Mouse (Mus musculus): ENCODE data around the gene Paxx. TPM values are rescaled to one million over a fixed set of nuclear protein-coding genes. Genes with fewer than 3 reads are reported as not detected.

Gene Paxx
- polyA plus RNA-seq, 1 experiment, result 22.4 TPM

DNA sequence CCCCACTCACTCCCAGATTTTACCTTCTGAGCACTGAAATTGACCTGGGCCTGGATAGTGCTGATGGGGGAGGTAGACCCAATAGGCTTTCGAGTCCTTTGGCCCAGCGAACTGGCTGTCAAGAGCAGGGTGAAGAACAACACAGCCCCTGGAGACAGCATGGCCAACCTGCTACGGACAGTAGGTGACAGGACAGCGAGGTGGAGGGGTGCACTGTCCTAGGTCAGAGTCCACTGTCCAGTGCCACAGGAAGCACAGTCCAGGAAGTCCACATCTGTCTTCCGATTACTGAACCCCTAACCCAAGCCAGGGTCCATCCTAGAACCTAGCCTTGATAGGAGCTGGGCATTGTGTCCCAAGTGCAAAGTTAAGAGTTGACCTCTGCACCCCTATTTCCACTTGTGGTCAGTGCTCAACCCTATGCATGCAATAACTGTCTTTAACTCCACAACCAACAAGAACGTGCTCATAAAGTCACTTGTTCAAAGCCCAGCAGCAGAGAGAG is 39.2 kb upstream of the Paxx start:
- Histone ChIP-seq H3K4me3 (ENCODE audit: insufficient read depth, low read length) (peak overlapping the region; percentile 55), H3K4me1 (ENCODE audit: control insufficient read depth, insufficient read depth, low read length) (peaks cover 34% of the 10 kb centered on the region), H3K27ac (ENCODE audit: insufficient read depth, low read depth, low read length) (peak overlapping the region; percentile 53)
- TF ChIP-seq CTCF (IDR thresholded peaks at IDR 0.05; ENCODE audit: low read depth, low read length) (no peak), POLR2A (IDR thresholded peaks at IDR 0.05; ENCODE audit: borderline replicate concordance, low read depth, low read length) (no peak)

DNA sequence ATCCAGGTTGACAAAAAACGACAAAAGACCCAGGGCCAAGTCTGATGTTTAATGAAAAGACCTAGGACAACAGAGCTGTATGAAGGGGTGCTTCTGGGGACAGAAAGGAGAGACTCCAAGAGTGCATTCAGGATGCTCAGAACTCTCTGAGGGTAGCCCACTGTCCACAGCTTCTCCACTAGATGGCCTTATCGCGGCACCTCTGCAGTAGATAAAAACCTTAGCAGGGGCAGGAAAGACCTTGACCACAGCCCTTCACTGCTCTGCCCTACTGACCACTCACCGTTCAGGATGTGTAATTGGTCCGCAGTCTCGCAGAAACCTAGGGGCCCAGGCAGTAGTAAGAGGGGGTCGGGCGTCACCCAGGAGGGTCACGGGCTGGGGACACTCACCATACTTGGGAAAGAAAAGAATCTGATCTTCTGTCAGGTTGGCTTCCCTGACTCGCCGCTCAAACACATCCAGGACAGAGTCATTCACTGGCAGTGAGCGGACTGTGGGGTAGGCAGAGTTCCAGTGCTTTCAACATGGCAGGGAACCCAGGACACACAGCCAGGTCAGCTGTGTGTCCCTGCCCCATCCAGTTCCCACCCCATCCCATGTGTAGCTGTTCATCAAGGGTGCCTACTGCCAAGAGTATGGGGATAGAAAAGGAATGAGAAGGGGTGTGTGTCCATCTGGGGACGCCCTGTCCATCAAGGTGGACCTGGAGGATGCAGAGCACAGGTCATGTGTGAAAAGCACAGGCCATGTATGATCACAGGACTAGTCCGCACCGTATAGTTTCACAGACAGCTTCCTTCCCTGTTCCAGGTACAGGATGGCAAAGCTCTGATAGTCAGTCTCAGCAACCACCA is 38.0 kb upstream of the Paxx start:
- Histone ChIP-seq H3K4me1 (ENCODE audit: control insufficient read depth, insufficient read depth, low read length) (peaks cover 34% of the 10 kb centered on the region), H3K4me3 (ENCODE audit: insufficient read depth, low read length) (no peak overlapping the region), H3K27ac (ENCODE audit: insufficient read depth, low read depth, low read length) (peak overlapping the region; percentile 66; the same call in 1 of the 2 replicates)
- TF ChIP-seq POLR2A (IDR thresholded peaks at IDR 0.05; ENCODE audit: borderline replicate concordance, low read depth, low read length), result no peak
- no peak for TF ChIP-seq CTCF (IDR thresholded peaks at IDR 0.05; ENCODE audit: low read depth, low read length)

DNA sequence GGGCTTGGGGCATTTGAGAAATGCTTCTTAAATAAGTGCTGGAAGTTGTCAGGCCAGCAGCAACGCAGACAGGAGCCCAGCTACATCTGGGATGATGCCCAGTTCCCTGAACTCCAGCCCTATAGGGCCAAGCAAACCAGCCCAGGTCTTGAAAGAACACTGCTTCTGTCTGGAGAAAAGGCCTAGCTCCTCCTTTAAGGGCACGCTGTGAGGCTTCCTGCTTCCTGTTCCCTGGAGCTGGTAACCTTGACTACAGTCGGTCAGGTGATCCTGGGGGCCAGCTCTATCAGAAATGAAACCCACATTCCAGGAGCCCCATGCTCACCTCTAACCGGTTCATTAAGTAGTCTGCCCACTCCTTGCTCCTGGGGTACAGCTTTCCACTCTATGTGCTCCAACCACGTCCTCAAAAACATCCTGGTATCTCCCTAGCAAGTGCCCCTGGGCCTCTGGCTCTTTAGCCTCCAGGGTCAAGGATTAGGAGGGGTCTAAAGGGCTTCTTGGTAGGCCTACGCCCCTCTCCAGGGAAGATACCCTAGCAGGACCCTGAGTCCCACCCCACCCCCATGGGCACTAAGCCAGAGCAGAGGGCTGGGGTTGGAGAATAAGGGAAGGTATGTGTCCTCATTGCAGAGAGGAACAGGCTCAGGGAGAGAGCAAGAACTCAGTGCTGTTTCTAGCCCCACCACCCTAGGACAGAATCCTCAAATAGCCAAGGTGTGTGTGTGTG is 37.1 kb upstream of the Paxx start:
- peak overlapping the region; percentile 37 for H3K4me3 ChIP-seq (ENCODE audit: insufficient read depth, low read length)
- H3K4me1 ChIP-seq (ENCODE audit: control insufficient read depth, insufficient read depth, low read length), result peaks cover 34% of the 10 kb centered on the region
- TF ChIP-seq CTCF (IDR thresholded peaks at IDR 0.05; ENCODE audit: low read depth, low read length) (no peak), POLR2A (IDR thresholded peaks at IDR 0.05; ENCODE audit: borderline replicate concordance, low read depth, low read length) (no peak)
- peak overlapping the region; percentile 74 for H3K27ac ChIP-seq (ENCODE audit: insufficient read depth, low read depth, low read length)

DNA sequence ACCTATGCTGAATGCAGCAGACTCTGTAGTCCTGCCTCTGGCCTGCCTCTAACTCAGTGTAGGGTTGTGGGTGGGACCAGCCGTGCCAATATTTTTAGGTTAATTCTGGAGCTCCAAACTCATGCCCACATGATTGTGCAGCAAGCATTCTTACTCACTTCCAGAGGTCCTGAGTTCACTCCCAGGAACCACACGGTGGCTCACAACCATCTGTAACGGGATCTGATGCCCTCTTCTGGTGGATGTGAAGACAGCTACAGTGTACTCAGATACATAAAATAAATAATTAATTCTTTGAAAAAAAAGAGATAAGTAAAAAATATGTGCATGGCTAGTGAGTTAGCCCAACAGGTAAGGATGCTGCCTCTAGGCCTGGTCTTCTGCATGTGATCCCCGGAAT is 35.6 kb upstream of the Paxx start:
- H3K4me3 ChIP-seq (ENCODE audit: insufficient read depth, low read length), result no peak overlapping the region
- peaks cover 24% of the 10 kb centered on the region for H3K4me1 ChIP-seq (ENCODE audit: control insufficient read depth, insufficient read depth, low read length)
- TF ChIP-seq POLR2A (IDR thresholded peaks at IDR 0.05; ENCODE audit: borderline replicate concordance, low read depth, low read length), result no peak
- 0 out of 2 replicates have a peak, but pooled peaks have one; percentile 21 for TF ChIP-seq CTCF (IDR thresholded peaks at IDR 0.05; ENCODE audit: low read depth, low read length)
- no peak overlapping the region for H3K27ac ChIP-seq (ENCODE audit: insufficient read depth, low read depth, low read length)

DNA sequence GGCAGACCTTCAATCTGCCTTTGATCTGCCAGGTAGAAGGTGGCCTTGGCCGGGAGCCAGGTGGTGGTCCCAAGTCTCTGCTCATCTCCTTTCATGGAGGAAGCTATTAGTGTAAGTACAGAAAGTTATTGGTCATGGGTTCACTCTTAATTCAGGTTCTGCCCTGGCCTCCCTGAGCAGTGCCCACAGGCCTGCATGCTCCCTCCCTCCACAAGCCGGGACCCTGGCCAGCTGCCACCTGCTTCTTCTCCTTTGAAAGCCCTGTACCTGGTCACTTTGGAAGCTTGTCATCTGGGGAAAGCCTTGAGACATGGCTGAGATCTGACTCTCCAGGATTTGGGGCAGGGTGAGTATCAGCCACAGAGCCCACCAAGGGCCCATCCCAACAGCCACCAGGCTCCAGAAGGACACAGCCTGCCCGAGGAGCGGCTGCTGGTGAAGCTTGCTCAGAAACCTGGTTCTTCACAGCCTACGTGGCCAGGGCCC is 32.6 kb upstream of the Paxx start, which contains the start of gene Lcn12:
Gene Lcn12 (minus strand): TSS at position 436 of the 486 bp plus-strand sequence.
- no peak for TF ChIP-seq CTCF (IDR thresholded peaks at IDR 0.05; ENCODE audit: low read depth, low read length)
- no peak for TF ChIP-seq POLR2A (IDR thresholded peaks at IDR 0.05; ENCODE audit: borderline replicate concordance, low read depth, low read length)
- H3K27ac ChIP-seq (ENCODE audit: insufficient read depth, low read depth, low read length), result no peak within 1 kb of the TSS
- H3K4me1 ChIP-seq (ENCODE audit: control insufficient read depth, insufficient read depth, low read length), result peaks cover 18% of the 10 kb centered on the region
- no peak within 1 kb of the TSS for H3K4me3 ChIP-seq (ENCODE audit: insufficient read depth, low read length)

DNA sequence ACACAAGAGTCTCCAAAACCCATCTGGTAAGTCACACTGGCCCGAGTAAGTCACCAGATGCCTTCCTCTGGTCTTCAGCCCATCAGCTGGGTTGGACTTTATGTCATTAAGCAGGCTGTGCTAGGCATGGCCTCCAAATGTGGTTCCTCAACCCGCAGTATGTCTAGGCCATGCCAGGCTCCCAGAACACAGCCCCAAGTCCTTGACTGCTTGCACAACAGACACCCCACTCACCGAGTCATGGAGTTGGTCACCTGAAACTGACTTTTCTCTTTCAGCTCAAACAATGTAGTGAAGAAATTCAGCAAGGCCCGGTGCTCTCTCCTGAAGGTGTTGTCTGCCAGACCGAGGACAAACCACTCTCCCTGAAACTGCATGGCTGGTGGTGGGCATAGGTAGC is 32.1 kb upstream of the Paxx start:
- H3K27ac ChIP-seq (ENCODE audit: insufficient read depth, low read depth, low read length), result no peak overlapping the region
- no peak overlapping the region for H3K4me3 ChIP-seq (ENCODE audit: insufficient read depth, low read length)
- no peak for TF ChIP-seq POLR2A (IDR thresholded peaks at IDR 0.05; ENCODE audit: borderline replicate concordance, low read depth, low read length)
- no peak for TF ChIP-seq CTCF (IDR thresholded peaks at IDR 0.05; ENCODE audit: low read depth, low read length)
- H3K4me1 ChIP-seq (ENCODE audit: control insufficient read depth, insufficient read depth, low read length), result peaks cover 16% of the 10 kb centered on the region

DNA sequence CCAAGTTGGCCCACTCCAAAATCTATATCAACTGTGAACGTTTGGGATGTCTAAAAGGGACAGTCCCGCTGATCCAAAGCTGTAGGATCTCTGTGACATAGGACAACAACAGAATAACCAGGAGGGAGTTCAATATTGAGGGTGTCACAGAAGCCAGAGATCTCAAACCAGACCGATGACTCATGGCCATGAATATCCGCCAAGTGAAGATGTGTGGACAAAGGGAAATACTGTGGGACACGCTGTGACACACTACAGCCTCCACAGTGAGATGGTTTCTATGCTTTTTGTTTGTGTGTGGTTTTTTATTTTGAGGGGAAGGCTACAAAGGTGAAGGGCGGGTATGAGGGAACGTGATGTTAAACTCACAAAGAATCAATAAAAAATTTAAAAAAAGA is 27.8 kb upstream of the Paxx start:
- Histone ChIP-seq H3K4me3 (ENCODE audit: insufficient read depth, low read length) (no peak overlapping the region), H3K27ac (ENCODE audit: insufficient read depth, low read depth, low read length) (no peak overlapping the region), H3K4me1 (ENCODE audit: control insufficient read depth, insufficient read depth, low read length) (0 out of 2 replicates have a peak, but pooled peaks cover 3% of the 10 kb centered on the region)
- no peak for TF ChIP-seq CTCF (IDR thresholded peaks at IDR 0.05; ENCODE audit: low read depth, low read length)

DNA sequence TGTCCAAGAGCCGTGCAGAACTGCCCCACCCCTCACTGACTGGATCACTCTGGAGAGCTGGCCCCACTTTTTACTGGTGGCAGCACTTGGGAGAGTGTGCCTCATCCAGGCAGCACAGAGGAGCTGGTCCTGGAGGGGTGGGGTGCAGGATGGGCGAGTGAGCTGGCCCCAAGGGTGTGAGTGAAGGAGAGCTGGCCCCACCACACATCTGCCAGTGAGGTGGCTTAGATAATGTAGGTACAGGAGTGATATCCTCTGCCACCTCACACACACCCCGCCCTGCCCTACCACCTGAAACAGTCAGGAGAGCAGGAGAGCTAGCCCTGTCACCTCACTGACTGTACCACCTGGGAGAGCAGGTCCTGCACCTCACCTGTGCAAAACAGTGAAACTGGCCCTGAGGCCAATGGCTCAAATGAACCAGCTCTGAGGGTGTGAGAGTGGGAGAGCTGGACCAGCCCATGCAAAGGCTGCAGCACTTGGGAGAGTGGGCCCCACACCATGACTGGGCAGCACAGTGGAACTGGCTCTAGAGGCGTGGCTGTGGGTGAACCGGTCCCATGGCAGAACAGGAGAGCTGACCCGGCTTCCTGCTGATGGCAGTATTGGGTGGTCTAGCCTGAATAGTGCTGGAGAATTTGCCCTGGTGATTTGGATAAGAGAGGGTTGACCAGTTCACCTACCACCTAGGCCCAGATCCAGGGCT is 27.2 kb upstream of the Paxx start:
- Histone ChIP-seq H3K27ac (ENCODE audit: insufficient read depth, low read depth, low read length) (no peak overlapping the region), H3K4me3 (ENCODE audit: insufficient read depth, low read length) (no peak overlapping the region), H3K4me1 (ENCODE audit: control insufficient read depth, insufficient read depth, low read length) (0 out of 2 replicates have a peak, but pooled peaks cover 3% of the 10 kb centered on the region)
- TF ChIP-seq POLR2A (IDR thresholded peaks at IDR 0.05; ENCODE audit: borderline replicate concordance, low read depth, low read length), result no peak

DNA sequence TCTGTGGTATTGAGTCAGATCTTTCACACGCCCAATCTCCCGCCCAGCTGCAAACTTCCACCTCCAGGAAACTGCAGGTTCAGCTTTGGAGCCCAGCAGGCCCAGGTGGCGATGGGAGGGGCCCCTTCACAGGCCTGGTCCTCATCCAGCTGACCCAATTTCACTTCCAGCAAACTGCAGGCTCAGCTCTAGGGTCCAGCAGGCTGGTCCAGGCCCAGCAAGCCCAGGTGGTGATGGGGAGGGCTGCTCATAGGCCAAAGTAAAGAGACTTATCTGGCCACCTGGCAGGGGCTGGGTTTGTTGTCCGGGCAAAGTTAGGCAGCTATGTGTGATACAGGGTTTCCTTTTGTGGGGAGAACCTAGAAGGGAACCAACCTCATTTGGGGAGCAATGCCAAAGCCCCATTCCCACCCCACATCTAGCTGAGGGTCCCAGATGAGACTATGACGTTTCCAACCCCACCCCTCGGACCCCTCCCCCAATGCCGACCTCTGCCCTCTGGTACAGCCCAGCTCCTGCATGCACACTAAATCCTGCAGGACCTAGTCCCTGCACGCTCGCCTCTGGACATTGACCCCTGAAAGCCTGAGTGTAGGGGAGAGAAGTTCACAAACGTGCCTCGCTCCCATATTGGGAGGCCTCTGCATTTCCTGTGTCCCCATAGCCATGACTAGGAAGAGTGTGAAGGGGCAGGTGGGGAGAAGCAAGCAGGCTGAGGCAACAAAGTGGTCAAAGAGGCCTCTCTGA is 24.2 kb upstream of the Paxx start:
- TF ChIP-seq CTCF (IDR thresholded peaks at IDR 0.05; ENCODE audit: low read depth, low read length), result no peak
- no peak for TF ChIP-seq POLR2A (IDR thresholded peaks at IDR 0.05; ENCODE audit: borderline replicate concordance, low read depth, low read length)
- H3K4me1 ChIP-seq (ENCODE audit: control insufficient read depth, insufficient read depth, low read length), result 0 out of 2 replicates have a peak, but pooled peaks cover 3% of the 10 kb centered on the region
- no peak overlapping the region for H3K4me3 ChIP-seq (ENCODE audit: insufficient read depth, low read length)
- no peak overlapping the region for H3K27ac ChIP-seq (ENCODE audit: insufficient read depth, low read depth, low read length)

All from bone marrow macrophage, adult 2 months (primary cell).